Mouse (Mus musculus) heart, embryonic 12.5 days (tissue): ENCODE results near the gene Fkbp1b. TPM values are rescaled to one million over a fixed set of nuclear protein-coding genes. Genes with fewer than 3 reads are reported as not detected.
A peak's percentile ranks its signal among the peaks of the same experiment; 100 is the strongest.
"Not testable (repeated sequence)": the region's sequence is repeated elsewhere in the genome, so short reads cannot be mapped to it uniquely, and the experiment has no call there.

Experiments used
- ATAC-seq: fragments of 200-750 bp; cut with Nextera tagmentation; 2 replicates; pipeline ENCODE4 v1.8.0; 2017; ENCODE audit warnings: moderate TSS enrichment, moderate library complexity; ENCODE audit not compliant: insufficient number of reproducible peaks, low FRiP score
- H3K27ac ChIP-seq: fragments of 300-500 bp; sonication (generic); 2 replicates; pipeline ENCODE4 v1.5.1; 2016; ENCODE audit warnings: mild to moderate bottlenecking, moderate library complexity; ENCODE audit not compliant: poor library complexity, severe bottlenecking
- H3K27me3 ChIP-seq: fragments of 300-500 bp; sonication (generic); replicated peaks from 2 replicates; pipeline ENCODE4 v1.6.1; 2016; ENCODE audit warnings: mild to moderate bottlenecking, moderate library complexity
- H3K36me3 ChIP-seq: fragments of 300-500 bp; sonication (generic); 2 replicates; pipeline ENCODE4 v1.6.1; 2016; ENCODE audit warnings: mild to moderate bottlenecking, moderate library complexity
- H3K4me1 ChIP-seq: fragments of 300-500 bp; sonication (generic); replicated peaks from 2 replicates; pipeline ENCODE4 v1.6.1; 2016; ENCODE audit warnings: mild to moderate bottlenecking
- H3K4me2 ChIP-seq: fragments of 300-500 bp; sonication (generic); 2 replicates; pipeline ENCODE4 v1.6.1; 2016; ENCODE audit warnings: mild to moderate bottlenecking, moderate library complexity
- H3K4me3 ChIP-seq: fragments of 300-500 bp; sonication (generic); 2 replicates; pipeline ENCODE4 v1.5.1; 2016; ENCODE audit warnings: mild to moderate bottlenecking
- H3K9ac ChIP-seq: fragments of 300-500 bp; sonication (generic); 2 replicates; pipeline ENCODE4 v1.6.1; 2016; ENCODE audit warnings: mild to moderate bottlenecking, moderate library complexity
- H3K9me3 ChIP-seq: fragments of 300-500 bp; sonication (generic); replicated peaks from 2 replicates; pipeline ENCODE4 v1.6.1; 2016; ENCODE audit warnings: mild to moderate bottlenecking, moderate library complexity
- WGBS: fragments of 180-500 bp; shearing (Covaris S2); methylation state at CpG from one replicate; pipeline ENCODE4 v1.1.7; 2016; 5-methylcytosine and 5-hydroxymethylcytosine counted together
- polyA plus RNA-seq: library from polyadenylated mRNA; unstranded; fragments of >200 nt; fragmentation: Nextera tagmentation; extraction: Ambion mirVana; gene quantifications from 2 replicates; pipeline ENCODE4 v1.2.1, GENCODE M21; 2016

Fkbp1b gene
- 6.9 and 10.7 TPM in 2 replicates for polyA plus RNA-seq

DNA sequence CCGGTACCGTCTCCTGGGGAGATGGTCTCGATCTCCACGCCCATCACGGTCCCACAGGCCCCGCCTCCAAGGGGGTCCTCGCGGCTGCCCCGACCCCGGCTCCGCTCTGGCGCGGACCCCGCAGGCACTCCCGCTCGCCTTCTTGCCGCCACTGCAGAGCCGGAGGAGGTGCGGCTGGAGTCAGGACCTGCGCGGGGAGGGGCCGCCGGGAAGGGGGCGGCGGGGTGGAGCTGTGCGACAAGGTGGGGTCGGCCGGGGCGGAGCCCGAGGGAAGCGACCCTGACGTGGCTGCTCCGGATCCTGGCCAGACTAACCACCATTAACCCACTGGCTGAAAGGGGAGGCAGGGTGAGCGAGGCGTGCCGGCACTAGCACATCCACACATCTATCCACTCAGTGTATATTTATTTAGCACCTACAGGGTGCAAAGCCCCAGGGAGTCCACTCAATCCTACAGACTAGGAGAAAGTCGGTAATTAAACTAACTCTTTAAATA, at the start of gene Fkbp1b:
Fkbp1b (minus strand) TSS at position 200 of the 496 bp plus-strand sequence.
- 0% methylated on average over 36 of the region's 37 CpGs for WGBS
- H3K4me1 ChIP-seq = peaks cover 21% of the 10 kb centered on the region
- no peaks in the 10 kb centered on the region for H3K36me3 ChIP-seq
- no peaks in the 10 kb centered on the region for H3K9me3 ChIP-seq
- no peak within 1 kb of the TSS for H3K27ac ChIP-seq
- H3K27me3 ChIP-seq = no peaks in the 10 kb centered on the region
- peak within 1 kb of the TSS; percentile 80 for H3K4me3 ChIP-seq
- H3K9ac ChIP-seq = peak within 1 kb of the TSS; percentile 77
- ATAC-seq = peak; percentile 79
- H3K4me2 ChIP-seq = peak within 1 kb of the TSS; percentile 80

DNA sequence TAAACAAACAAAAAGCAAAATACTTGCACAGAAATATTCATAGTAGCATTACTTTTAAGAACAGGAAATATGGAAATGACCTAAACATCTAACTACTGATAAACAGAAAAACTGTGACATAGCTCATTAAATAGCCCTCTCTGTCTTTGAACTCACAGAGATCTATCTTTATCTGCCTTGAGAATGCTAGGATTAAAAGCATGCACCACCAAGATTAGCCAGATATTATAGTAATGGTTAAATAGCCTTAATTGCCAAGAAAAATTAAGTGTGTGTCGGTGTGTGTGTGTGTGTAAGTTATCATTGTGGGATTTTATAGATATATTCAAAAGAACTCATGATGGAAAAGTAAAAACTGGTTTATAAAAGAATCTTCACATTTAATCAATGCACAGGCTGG, 48.5 kb upstream of the Fkbp1b start:
- no peaks in the 10 kb centered on the region for H3K9me3 ChIP-seq
- H3K4me3 ChIP-seq = no peak overlapping the region
- no peaks in the 10 kb centered on the region for H3K27me3 ChIP-seq
- no peak overlapping the region for H3K27ac ChIP-seq
- ATAC-seq = no peak
- H3K4me1 ChIP-seq = peaks cover 7% of the 10 kb centered on the region
- H3K36me3 ChIP-seq = peaks cover 25% of the 10 kb centered on the region
- WGBS = 89% methylated on average over 1 of the region's 1 CpGs
- no peak overlapping the region for H3K4me2 ChIP-seq
- no peak overlapping the region for H3K9ac ChIP-seq

DNA sequence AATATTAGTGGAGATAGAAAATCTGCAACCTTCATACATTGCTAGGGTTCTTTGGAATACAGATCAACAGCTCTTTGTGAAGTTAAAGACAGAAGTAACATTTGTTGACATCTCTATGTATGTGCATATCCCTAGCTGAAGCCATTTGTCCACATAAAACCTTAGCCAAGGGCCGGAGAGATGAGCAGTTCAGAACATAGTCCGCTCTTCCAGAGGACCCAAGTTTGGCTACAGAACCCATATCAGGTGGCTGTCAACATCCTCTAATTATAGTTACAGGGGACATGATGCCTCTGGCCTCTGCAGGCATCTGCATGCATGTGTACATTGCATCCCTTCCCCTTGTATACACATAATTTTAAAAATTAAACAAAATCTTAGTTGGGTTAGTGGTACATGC, 47.9 kb upstream of the Fkbp1b start:
- Histone ChIP-seq H3K27me3 (no peaks in the 10 kb centered on the region), H3K9me3 (no peaks in the 10 kb centered on the region), H3K9ac (no peak overlapping the region), H3K4me3 (no peak overlapping the region), H3K36me3 (peaks cover 23% of the 10 kb centered on the region), H3K4me1 (peaks cover 7% of the 10 kb centered on the region), H3K4me2 (no peak overlapping the region), H3K27ac (no peak overlapping the region)
- 50% methylated on average over 2 of the region's 2 CpGs for WGBS
- no peak for ATAC-seq

DNA sequence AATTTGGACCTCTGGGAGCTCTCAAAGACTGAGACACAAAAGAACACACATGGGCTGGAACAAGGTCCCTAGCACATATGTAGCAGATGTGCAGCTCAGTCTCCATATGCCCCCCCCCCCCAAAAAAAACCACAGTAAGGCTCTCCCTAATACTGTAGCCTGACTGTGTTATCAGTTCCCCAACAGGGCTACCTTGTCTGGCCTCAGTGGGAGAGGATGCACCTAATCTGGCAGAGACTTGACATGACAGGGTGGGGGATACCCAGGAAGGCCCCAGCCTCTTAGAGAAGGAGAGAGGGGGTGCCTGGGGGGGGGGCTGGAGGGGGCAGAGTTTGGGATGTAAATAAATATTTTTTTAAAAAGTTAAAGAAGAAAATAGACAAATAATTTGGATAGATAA, 47.3 kb upstream of the Fkbp1b start:
- peaks cover 7% of the 10 kb centered on the region for H3K4me1 ChIP-seq
- no peak overlapping the region for H3K4me2 ChIP-seq
- H3K9ac ChIP-seq = no peak overlapping the region
- H3K27ac ChIP-seq = no peak overlapping the region
- H3K4me3 ChIP-seq = no peak overlapping the region
- no peaks in the 10 kb centered on the region for H3K27me3 ChIP-seq
- 0 out of 2 replicates have a peak, but pooled peaks have one; percentile 57 for ATAC-seq
- H3K9me3 ChIP-seq = no peaks in the 10 kb centered on the region
- H3K36me3 ChIP-seq = peaks cover 20% of the 10 kb centered on the region

GRCm38 (mm10) chr12:4886581-4886980, 45.2 kb upstream of the Fkbp1b start:
- H3K4me3 ChIP-seq, H3K9me3 ChIP-seq, H3K4me2 ChIP-seq, ATAC-seq, H3K27me3 ChIP-seq, H3K27ac ChIP-seq, H3K9ac ChIP-seq, H3K4me1 ChIP-seq: not testable (repeated sequence)
- peaks cover 35% of the 10 kb centered on the region for H3K36me3 ChIP-seq
- 94% methylated on average over 4 of the region's 4 CpGs for WGBS

GRCm38 (mm10) chr12:4885062-4885461, 43.7 kb upstream of the Fkbp1b start:
- peaks cover 7% of the 10 kb centered on the region for H3K4me1 ChIP-seq
- no peak overlapping the region for H3K9ac ChIP-seq
- H3K27me3 ChIP-seq = no peaks in the 10 kb centered on the region
- WGBS = 81% methylated on average over 1 of the region's 1 CpGs
- H3K4me3 ChIP-seq = no peak overlapping the region
- no peak for ATAC-seq
- no peak overlapping the region for H3K27ac ChIP-seq
- H3K36me3 ChIP-seq = peaks cover 36% of the 10 kb centered on the region
- H3K4me2 ChIP-seq = no peak overlapping the region
- no peaks in the 10 kb centered on the region for H3K9me3 ChIP-seq

DNA sequence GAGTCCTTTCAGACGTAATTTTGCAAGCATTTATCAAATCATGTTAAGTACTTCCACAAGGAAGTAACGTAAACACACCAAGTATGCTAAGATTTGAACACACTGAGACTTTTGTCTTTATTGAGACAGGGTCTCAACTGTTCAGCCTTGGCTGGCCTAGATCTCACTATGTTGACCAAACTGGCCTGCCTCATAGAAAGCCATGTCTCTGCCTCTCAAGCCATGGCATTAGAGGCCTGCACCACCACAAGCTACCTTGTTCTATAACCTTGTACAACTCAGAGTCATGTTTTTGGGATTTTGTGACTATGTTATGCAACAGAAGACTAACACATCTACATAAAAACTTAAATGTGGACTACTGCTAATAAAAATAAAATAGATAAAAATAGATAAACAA, 40.7 kb upstream of the Fkbp1b start:
- Histone ChIP-seq H3K27ac (no peak overlapping the region), H3K27me3 (no peaks in the 10 kb centered on the region), H3K9me3 (peaks cover 4% of the 10 kb centered on the region; the same call in 1 of the 2 replicates), H3K9ac (no peak overlapping the region), H3K36me3 (peaks cover 49% of the 10 kb centered on the region), H3K4me1 (no peaks in the 10 kb centered on the region), H3K4me2 (no peak overlapping the region), H3K4me3 (no peak overlapping the region)
- 87% methylated on average over 2 of the region's 2 CpGs for WGBS
- no peak for ATAC-seq

GRCm38 (mm10) chr12:4879048-4879447, 37.7 kb upstream of the Fkbp1b start:
- Histone ChIP-seq H3K9me3 (peaks cover 4% of the 10 kb centered on the region; the same call in 1 of the 2 replicates), H3K9ac (no peak overlapping the region), H3K36me3 (peaks cover 42% of the 10 kb centered on the region), H3K4me3 (no peak overlapping the region), H3K27me3 (no peaks in the 10 kb centered on the region), H3K27ac (no peak overlapping the region), H3K4me1 (peaks cover 8% of the 10 kb centered on the region), H3K4me2 (no peak overlapping the region)
- ATAC-seq = no peak
- WGBS = 93% methylated on average over 5 of the region's 5 CpGs

- peaks cover 42% of the 10 kb centered on the region for H3K36me3 ChIP-seq
- no peak for ATAC-seq
- no peaks in the 10 kb centered on the region for H3K27me3 ChIP-seq
- no peak overlapping the region for H3K4me2 ChIP-seq
- peaks cover 4% of the 10 kb centered on the region; the same call in 1 of the 2 replicates for H3K9me3 ChIP-seq
- no peak overlapping the region for H3K9ac ChIP-seq
- H3K4me3 ChIP-seq = no peak overlapping the region
- H3K4me1 ChIP-seq = peaks cover 15% of the 10 kb centered on the region
- no peak overlapping the region for H3K27ac ChIP-seq
- 67% methylated on average over 9 of the region's 9 CpGs for WGBS
Measured at GRCm38 (mm10) chr12:4878296-4878783, 36.9 kb upstream of the Fkbp1b start.

DNA sequence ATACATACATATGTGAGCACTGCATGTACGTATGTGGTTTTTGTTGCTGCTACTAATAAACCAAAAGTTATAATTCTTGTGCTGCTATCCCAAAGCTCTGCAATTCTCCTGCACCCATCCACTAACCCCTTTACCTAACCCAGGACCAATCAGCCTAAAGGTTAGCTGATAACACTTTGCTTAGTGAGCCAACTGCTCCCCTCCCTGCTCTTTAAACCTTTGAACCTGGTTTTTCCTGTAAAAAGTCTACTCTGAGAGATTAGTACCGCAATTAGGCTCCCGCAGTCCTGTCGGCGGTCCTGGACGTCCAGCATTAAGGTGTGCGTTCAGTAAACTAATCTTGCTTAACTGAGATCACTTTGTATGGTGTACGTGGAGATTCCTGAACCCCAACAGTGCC, 34.2 kb upstream of the Fkbp1b start:
- WGBS = 85% methylated on average over 8 of the region's 8 CpGs

DNA sequence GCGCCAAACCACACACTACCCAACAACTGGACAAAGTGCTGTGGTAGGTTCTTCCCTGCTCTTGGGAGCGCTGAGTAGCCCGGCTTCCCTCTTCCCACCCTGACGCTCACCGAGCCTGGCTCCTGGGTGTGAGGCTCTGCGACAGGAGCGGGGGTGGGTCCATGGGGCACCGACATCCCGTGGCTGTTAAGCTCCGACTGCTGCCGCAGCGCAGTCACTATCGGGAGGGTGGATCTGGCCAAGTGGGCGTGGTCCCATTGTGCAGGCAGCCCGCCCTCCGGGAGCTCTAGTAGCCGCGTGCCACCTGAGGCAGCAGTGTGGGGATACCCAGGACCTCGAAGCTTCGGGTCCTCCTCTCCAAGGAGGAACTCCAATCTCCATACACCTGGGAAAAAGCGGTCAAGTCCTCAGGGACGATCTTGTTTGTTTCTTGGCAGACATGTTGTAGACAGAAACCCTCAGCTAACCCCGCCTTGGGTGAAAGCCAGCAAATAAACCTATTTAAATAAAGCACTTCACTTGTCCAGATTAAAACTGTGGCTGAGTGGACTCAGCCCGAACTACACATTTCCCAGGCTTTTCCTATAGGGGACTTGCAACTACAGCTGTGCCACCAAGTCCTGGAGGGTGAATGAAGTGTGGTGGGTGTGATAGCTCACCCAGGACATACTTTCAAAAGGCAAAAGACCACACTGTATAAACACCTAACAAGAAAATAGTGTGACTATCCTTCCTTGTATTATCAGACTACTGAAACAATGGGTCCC, 33.0 kb upstream of the Fkbp1b start, which contains the start of gene Mfsd2b:
Mfsd2b (minus strand) TSS at position 199 of the 767 bp plus-strand sequence.
- peak within 1 kb of the TSS; percentile 26; the same call in 1 of the 2 replicates for H3K27ac ChIP-seq
- WGBS = 3% methylated on average over 24 of the region's 24 CpGs
- peaks cover 34% of the 10 kb centered on the region for H3K4me1 ChIP-seq

More for the DNA sequence above, 34.2 kb upstream of the Fkbp1b start:
- H3K4me3 ChIP-seq = no peak overlapping the region
- peaks cover 4% of the 10 kb centered on the region; the same call in 1 of the 2 replicates for H3K9me3 ChIP-seq
- no peak for ATAC-seq
- H3K4me1 ChIP-seq = peaks cover 34% of the 10 kb centered on the region
- H3K9ac ChIP-seq = no peak overlapping the region
- no peak overlapping the region for H3K4me2 ChIP-seq
- H3K27ac ChIP-seq = no peak overlapping the region
- H3K36me3 ChIP-seq = peaks cover 20% of the 10 kb centered on the region
- H3K27me3 ChIP-seq = no peaks in the 10 kb centered on the region

More for the DNA sequence above, 33.0 kb upstream of the Fkbp1b start, which contains the start of gene Mfsd2b:
- Histone ChIP-seq H3K27me3 (no peaks in the 10 kb centered on the region), H3K4me2 (peak within 1 kb of the TSS; percentile 80), H3K36me3 (peaks cover 12% of the 10 kb centered on the region), H3K4me3 (peak within 1 kb of the TSS; percentile 39), H3K9me3 (peaks cover 4% of the 10 kb centered on the region; the same call in 1 of the 2 replicates), H3K9ac (peak within 1 kb of the TSS; percentile 72)
- ATAC-seq = peak; percentile 91
